Mouse (Mus musculus) activated CD4-positive, CD25-positive, alpha-beta regulatory T cell, adult 4 months (primary cell): Measurements from ENCODE around the gene Kdm7a. TPM values are rescaled to one million over a fixed set of nuclear protein-coding genes. Genes with fewer than 3 reads are reported as not detected.

ENCODE experiments used
- polyA plus RNA-seq, 2 experiments: library from polyadenylated mRNA; unstranded; fragments of 100-300 nt; shearing (Covaris generic); gene quantifications; one replicate each; pipeline ENCODE4 v1.2.1; 2017

The Kdm7a gene
- polyA plus RNA-seq, 2 experiments from 2014 or later = 10.5 to 11.4 TPM

Other genes starting within 250 kb of the Kdm7a start
- gene Parp12, start 88.4 kb downstream of the Kdm7a start, polyA plus RNA-seq = 1 to 10 TPM; 2.5 to 3.9 TPM
- 10 to 100 TPM; 41.2 to 43.6 TPM for gene Slc37a3, start 170.9 kb upstream of the Kdm7a start, polyA plus RNA-seq
- 10 to 100 TPM; 64.0 to 72.1 TPM for gene Rab19, start 174.4 kb upstream of the Kdm7a start, polyA plus RNA-seq
- 10 to 100 TPM; 58.4 to 63.4 TPM for gene Mkrn1, start 213.7 kb upstream of the Kdm7a start, polyA plus RNA-seq